Mouse (Mus musculus) lung, postnatal 10 days (tissue): ENCODE measurements around the gene Zfp777.

Experiments used
- DNase-seq: peaks from one replicate; pipeline ENCODE4 v3.0.0; 2021

Gene Zfp777

DNA sequence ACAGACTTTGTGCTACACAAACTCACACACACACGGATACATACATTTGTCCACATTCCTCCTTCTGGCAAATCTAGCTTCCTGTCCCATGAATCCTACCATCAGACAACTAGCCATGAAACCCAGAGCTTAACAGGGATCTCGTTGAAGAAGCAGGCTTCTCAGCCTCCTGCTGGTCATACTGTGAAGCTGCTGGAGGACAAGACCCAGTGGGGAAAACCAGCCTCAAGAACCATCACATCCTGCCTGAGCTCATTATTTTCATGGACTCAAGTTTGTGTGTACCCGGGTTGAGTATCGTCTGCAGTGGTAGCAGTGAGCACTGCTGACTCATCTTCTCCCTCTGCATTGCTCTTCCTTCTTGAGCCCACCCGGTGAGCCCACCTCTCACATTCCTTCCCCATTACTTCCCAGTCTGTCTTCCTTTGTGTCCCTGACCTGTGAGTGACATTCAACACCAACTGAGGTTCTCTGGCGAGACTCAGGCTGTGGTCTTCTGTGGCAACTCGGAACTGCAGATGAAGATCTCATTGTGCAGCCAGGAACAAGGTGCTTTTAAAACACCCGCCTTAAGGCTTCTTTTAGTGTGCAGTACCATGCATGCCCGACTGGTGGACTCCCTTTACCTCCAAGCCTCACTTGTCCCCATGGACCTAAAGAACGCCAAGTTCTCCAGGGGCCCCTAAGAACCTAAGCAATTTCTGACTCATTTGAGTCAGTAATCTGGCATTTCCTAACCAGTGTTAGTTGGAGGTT, 22.6 kb downstream of the Zfp777 start:
- no peak for DNase-seq

DNA sequence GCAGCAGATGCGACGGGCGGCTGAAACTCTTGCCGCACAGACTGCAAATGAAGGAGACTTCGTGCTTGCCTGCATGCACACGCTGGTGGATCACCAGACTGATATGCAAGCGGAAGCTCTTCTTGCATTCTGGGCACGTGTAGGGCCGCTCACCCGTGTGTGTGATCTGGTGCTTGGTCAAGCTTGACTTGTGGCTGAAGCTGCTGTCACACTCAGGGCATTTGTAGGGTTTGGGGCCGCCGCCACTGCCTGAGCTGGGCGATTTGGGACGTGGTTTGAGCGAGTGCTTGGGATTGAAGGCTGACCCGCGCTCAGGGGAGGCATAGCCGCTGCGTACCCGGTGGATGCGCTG, 23.7 kb downstream of the Zfp777 start:
- no peak for DNase-seq

DNA sequence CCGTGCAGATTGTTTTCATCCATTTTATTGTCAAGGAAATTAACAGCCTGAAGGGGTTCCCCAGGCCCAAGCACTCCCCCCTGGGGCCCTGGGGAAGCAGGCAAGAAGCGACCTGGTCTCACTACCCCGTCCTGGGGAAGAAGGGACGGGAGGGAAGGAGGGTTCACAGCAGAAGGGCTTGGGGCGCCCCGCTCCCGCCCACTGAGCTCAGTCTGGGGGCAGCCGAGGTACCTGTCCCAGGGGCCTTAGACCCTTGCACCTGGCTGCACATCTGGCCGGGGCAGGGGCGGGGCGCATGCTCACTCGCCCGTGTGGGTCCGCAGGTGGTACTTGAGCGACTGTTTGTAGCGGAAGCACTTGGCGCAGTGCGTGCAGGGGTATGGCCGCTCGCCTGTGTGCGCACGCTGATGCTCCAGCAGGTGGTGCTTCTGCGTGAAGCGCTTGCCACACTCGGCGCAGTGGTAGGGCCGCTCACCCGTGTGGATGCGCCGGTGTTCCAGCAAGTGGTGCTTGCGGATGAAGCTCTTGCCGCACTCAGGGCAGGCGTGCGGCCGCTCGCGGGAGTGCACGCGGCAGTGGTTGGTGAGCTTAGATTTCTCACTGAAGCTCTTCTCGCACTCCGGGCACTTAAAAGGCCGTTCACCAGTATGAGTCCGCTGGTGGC, 24.2 kb downstream of the Zfp777 start:
- no peak for DNase-seq

DNA sequence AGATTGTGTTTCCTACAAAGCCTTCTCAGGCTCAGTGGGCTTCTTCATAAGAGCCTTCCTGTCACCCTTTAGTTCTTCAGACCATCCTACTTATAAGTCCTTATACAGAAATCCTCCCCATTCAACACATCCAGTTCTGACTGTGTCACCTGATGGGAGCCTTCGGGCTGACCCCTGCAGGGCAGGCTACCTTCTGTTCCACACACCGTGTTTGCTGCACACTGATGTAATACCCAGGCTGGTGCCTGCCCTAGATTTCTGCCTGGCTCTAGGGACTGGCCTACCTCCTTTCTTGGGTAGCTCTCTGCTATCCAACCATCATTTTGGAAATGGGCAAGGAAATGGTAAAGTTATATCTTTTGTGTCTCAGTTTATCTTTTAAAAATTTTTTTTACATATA, 26.0 kb downstream of the Zfp777 start:
- DNase-seq, result no peak

DNA sequence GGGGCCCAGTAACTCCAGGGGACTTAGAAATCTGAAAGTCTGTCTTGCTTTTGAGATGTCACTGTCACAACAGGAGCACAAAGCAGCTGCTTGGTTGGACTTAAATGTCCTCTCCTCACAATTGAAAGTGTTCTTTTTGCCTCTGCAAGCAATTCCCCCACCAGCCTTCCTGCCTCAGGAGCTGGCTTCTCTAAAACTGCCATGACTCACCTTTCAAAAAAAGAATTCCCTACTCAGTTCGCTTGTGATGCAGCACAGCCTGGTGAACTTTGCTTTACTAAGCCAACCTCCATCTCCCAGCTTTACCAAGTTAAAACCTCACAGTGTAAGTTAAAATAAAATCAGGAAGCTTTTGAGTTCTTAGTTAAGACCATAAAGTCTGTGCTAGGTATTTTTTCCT, 27.0 kb downstream of the Zfp777 start:
- no peak for DNase-seq

DNA sequence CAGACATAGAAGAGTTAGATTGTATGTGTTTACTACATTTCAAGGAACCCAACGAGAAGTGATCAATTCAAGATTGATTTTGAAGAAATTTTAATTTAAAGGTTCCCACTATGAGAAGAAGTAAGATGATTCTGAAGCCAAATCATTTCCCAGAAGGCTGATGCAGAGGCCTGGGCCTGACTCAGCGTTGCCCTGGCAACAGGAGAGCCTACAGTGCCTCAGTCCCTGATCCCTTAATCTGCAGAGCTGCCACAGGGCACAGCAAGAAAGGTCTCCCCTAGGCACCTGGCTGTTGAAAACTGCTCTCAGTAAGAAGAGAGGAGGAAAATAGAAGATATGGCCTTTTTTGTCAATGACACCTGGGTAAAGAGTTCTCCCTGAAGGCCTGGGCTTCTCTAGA, 28.7 kb downstream of the Zfp777 start:
- no peak for DNase-seq

DNA sequence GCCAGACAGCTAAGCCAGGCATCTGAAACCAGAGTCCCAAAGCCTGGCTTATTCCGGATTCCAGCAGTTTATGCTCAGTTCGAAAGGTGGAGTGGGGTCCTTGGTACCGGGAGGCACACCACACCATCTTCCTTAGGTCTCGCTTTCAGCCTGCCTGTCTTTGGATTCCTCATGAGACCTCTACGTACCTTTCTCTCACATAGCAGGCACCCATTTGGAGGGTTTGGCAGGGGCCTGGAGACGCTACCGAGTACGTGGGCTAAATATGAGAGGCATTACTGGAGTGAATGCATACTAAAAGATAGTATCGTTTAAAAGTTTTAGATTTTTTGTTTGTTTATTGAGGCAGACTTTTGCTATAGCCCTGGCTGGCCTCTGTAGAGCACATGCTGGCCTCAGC, 31.9 kb downstream of the Zfp777 start:
- DNase-seq, result no peak

DNA sequence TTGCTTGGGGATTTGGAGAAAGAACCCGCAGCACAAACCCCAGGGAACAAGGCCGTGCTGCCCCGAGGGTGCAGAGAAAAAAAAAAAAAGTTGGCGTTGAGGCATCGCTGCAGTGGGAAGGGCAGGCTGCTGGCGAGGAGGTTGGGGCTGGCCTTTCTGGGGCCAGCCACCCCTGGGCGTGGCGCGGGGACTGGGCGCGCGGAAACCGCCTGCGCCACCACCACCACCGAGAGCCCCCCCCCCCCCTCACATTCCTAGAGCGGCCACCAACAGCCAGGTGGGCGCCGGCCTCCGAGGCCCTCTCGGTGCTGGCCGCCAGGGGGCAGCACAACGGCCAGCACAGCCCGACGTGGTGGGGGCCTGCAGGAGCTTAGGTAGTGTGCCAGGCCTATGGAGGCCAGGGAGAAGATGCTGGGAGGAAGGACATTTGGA, 32.6 kb downstream of the Zfp777 start:
- DNase-seq, result peak; percentile 80

DNA sequence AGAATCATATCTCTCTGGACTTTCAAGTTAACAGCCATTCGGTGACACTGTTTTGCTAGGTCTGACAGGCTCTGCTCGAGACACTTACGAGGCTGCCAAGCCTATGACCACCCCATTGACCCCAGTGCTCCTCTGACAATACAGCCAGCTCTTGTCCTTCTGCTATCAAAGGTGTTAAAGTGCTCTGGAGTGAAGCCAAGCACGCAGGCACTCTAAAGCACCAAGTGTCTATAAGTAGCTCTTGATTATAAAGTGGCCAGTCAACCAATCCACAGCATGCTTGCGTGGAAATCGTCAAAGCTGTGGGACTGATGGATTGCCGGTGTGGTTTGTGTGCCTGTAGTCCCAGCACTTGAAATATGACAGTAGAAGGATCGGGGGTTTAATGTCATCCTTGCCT, 38.0 kb downstream of the Zfp777 start:
- peak; percentile 59 for DNase-seq

DNA sequence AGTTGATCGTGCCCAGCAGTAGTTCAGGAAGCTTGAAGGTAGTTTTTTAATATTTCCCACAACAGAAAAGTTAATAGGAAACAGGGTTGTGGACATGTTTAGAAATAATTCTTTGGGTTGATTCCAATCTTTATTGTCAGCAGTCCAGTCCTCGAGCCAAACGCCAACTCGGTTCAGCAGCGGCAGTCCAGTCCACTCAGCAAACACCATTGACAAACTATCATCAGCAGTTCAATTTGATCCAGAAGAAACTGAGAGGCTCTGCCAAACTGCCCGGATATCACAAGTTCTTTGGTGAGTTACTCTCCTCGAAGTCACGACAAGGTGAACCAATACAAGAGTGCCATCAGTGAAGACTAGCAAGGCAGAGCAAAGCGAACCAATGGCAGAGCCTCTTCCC, 53.0 kb downstream of the Zfp777 start:
- peak; percentile 22 for DNase-seq

DNA sequence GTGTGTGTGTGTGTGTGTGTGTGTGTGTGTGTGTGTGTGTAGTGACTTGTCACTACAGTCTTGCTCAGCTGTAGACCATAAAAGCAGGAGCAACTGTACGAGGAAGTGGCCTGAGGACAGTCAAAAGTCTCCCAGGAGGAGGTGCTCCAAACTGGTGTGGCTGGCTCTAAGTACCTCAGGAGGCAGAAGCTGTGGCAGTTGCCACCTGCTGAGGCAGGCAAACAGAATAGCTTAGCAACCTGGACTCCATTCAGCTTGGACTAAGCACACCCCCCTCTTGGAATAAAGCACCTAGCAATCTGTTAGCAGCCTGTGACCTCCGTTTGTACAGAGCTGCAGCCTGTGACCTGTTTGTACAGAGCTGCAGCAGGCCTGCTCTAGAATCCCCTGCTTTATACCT, 64.8 kb downstream of the Zfp777 start:
- DNase-seq, result no peak

DNA sequence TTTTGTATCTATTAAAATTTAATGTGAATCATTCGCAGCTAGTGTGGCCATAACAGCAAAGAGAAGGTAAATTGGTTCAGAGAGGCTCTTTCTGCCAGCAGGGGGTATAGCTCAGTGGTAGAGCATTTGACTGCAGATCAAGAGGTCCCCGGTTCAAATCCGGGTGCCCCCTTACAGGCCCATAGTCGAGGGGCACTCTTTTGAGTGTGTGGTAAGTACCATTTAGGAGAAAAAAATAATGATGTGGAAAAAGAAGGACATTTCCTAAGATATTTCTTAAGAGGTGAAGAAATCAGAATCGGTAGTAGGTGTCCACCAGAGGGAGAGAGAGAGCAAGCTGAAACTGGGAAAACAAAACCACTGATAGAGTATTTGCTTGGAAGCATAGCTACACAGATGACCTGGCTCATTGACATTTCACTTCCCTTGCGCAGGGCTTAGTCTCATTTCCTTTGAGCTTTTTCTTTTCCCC, 69.8 kb downstream of the Zfp777 start:
- DNase-seq, result peak; percentile 86

DNA sequence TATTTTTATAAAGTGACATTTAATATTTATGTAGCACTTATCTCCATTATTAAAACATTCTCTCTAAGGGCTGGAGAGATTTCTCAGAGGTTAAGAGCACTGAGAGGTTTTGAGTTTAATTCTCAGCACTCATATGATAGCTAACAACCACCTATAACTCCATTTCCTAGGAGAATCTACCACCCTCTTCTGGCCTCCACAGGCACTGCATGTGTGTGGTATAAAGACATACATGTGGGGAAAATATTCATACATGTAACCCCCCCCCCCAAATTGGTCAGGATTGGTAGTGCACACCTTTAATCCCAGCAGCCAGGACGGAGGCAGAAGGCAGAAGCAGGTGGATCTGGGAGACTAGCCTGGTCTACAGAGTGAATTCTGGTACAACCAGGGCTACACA, 74.1 kb downstream of the Zfp777 start:
- DNase-seq, result no peak
